Mouse (Mus musculus): ENCODE results near the gene Dgkd.

Gene Dgkd

DNA sequence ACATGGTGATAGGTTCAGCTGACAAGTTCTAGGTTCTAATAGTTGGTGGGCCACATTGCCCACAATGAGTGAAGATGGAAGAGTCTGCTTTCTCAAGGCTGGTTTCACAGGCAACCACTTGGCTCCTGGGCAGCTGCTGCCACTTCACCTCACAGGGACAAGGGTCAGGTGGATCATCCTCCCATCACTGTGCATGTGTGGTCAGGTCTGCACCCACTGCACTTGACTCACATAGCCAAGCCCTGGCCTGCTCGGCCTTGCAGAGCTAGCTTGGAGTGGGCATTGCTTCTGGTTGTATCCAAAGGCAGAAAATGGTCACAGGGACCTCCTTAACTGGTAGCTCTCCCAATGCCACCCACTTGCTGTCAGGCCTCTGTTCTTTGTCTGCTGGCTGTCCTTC lies 88.7 kb downstream of the Dgkd start:
- no peak for DNase-seq

DNA sequence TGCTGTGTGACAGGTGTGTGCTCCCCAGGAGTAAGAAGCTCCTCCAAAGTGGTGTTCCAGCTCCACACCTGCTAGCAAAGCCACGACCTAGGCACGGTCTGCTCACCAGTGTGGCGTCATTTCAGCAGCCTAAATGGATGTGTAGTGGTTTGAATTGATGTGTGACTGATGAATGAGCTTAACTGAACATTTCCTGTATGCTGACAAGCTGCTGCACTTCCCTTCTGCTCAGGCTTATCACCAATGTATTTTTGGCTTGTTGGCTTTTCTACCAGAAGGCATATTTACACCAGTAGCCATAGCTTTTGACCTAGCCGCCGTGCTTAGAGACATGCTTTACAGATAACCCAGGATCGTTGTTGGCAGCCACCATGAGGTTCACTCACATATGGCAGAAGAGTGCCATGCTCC lies 94.6 kb downstream of the Dgkd start:
- DNase-seq, result no peak

DNA sequence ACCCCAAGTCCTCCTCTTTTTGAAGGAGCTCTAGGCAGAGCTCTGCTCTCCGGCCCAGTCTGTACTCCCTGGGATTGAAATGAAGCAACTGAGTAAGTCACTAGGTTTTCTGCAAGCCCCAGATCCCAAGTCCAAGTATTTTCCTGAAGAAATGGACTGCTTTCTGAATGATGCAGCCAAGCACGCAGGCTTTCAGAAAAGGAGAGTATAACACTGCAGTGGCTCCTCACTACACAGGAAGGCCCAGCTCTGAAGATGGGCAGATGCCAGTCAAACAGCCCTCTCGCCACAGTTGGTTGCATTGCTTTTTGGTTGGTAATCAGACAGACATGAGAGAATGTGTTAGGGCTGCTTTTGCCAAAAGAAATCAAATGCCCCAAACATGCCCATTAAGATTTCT lies 98.6 kb downstream of the Dgkd start:
- no peak for DNase-seq

DNA sequence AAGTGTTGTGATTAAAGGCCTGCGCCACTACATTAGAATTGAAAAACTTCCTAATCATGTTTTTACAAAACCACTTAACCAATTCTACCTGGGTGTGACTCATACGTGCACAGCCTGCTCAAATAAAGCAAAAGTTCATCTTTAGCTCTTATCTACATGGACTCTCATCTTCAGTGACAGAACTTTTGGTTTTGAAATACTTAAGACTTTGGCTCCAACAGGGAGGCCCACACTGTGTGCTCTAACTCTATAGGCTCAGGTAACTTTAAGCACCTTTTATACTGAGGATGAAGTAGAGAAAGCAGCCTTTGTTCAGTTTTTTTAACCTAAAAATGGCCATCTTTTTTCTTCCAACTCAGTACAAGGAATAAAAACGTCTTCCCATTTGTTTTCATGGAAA lies 100.0 kb downstream of the Dgkd start:
- DNase-seq, result no peak

DNA sequence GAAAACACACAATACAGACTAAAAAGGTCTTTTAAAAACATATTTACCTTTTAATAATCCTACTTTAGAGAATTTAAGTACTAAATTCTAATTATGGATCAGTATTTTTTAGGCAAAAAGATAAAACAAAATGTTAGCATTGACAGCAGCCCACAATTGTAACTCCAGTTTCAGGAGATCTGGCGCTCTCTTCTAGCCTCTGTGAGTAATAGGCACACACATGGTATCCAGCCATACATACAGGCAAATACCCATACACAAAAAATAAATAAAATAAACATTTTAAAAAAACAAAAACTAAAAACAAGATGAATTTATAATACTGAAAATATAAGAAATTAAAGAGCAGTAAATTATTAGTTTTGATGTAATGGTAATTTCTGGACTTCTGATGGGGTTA lies 105.8 kb downstream of the Dgkd start:
- DNase-seq, result no peak

DNA sequence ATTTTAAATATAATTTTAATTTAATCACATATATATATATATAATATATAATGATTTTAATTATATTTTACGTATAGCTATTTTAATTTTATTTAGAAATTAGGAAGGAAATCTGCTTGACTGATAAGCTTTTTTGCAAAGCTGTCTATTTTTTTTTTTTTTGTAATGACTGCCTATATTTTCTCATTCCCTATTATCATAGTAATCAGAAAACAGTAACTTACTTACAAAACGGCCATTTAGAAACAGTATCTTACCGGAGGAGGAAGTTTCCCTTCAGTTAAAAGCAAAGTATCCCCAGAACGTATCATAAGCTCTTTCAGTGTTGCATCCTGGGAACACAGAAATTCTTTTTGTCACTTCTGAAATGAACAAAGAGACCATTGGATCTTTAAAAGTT lies 106.4 kb downstream of the Dgkd start:
- no peak for DNase-seq

DNA sequence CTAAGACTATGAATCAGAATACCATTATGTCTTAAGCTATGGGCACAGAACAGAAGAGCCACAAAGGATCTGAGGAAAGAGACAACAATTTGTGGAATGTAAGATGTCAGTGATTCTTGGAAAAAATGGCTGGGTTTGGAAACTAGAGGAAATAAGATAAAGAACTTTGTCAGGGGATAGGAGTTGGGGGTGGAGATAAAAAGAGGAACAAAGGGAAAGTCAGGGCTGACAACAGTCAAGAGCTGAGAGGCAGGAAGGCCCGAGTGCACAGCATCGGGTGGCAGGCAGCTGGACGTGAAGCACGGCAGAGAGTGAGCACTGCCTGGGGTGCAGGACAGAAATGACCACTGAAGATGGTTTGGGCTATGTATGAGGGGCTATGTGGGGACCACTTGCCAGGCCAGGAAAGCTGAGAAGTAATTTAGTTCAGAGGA lies 106.9 kb downstream of the Dgkd start:
- no peak for DNase-seq

DNA sequence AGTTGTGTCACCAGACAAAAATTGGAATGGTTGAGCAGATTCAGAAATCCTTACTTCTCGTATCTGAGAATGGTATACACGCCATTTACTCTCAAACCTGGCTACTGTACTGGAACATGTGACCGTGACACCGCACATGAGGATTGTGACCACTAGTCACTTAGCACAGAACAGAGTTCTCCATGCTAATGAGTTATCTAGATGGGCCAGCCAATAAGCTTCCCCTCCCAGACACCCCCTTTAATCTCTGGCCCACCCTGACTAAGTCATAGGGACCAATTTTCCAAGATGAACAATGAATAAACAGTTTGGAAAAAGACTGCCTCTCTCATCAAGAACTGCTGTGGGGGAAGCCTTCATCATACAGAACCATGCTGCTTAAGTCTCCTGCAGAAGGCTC lies 107.7 kb downstream of the Dgkd start:
- no peak for DNase-seq

DNA sequence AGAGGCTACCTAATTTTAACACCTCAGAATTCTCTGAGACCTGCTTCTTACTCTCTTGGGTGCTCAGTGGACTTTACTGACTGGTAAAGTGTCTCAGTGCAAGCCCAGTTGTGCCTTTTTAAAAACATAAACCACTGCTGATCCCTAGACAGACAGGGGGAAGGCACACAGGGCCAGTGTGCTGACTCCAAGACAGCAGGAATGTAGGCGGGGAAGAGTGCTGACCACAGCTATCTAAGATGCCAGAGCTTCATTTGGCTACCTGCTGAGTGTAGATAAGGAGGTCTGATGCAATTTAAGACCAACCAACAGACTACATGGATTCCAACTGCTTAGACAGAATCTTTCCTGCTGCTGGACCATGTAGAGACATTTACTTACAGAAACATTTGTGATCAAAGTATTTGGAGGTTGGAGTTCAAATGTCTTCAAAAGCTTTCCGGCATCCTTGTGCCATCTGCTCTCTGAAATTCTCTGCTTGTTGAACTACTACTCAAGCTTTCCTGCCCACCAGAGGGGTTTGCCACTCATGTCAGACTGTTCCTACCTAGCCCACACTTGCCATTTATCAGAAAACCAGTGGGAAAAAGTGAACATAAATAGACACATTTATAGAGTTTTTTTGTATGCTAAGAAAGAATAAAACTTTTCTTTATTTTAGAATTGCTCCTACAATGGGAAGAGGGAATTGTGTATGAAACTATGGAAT lies 108.5 kb downstream of the Dgkd start:
- DNase-seq, result no peak

DNA sequence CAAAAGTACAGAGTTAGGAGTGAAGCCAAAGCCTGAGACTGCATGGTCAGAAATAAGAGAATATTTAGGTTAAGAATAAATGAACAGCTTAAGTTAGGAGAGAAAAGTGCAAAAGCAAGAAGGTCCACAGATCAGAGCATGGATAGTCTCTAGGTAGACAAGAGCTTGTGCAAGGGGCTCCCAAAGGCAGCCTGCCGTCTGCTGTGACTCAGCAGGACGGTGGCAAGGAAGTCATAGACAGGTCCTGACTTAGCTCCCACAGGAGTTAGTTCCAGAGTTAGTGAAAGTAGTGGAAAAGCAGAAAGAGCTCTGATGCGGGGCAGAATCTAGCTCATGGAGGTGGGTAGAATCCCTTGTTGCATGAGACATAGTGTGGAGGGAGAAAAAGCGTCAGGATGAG lies 117.3 kb downstream of the Dgkd start:
- no peak for DNase-seq

DNA sequence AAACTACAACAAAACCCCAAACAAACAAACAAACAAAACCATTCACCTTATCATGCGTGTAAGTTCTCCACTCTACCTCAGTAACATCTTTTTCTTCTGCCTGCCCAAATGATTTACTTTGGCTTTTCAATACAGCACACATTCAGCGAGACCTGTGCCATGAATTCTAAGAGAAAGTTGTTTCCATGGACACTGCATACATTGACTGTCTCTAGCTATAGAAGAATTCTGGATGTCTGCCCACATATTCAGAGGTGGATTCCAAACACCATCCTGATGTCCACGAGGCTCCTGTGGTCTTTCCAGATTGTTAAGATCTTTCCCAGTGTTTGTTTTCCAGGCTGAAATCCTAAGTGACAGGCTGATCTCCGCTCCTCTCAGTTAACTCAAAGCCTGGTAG lies 129.2 kb downstream of the Dgkd start:
- no peak for DNase-seq

DNA sequence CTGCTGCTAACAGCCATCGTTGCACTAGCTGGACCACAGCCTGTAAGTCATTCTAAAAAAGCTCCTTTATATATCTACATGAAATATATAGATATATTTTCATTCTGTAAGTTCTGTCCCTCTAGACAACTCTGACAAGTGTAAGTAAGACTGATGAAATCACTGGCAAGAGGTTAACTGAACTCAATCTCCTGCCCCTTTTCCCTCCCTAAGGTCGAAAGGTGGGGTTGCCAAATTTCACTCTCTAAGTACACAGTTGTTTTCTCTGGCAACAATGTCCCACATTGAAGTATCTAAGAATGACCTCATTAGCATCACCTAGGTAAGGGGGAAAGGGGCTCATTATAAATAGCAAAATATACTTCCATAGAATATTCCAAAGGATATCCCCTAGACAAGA lies 139.6 kb downstream of the Dgkd start:
- no peak for DNase-seq

Measured in lung, postnatal 4 days (tissue).